Mouse (Mus musculus) layer of hippocampus, adult 18-20 months (tissue): ENCODE measurements around the gene Dab2ip. TPM values are rescaled to one million over a fixed set of nuclear protein-coding genes. Genes with fewer than 3 reads are reported as not detected.

Source experiments
- DNase-seq, 2 experiments: peaks; one replicate each; pipeline ENCODE4 v3.0.0; 2022; ENCODE audit warnings: low spot score in 2 of 2
- total RNA-seq, 2 experiments: library from RNA; stranded (reverse); gene quantifications; 2 replicates each; pipeline ENCODE4 v1.2.3; 2021

Gene Dab2ip
- total RNA-seq, 2 experiments from 2014 or later: 108 to 109 TPM

DNA sequence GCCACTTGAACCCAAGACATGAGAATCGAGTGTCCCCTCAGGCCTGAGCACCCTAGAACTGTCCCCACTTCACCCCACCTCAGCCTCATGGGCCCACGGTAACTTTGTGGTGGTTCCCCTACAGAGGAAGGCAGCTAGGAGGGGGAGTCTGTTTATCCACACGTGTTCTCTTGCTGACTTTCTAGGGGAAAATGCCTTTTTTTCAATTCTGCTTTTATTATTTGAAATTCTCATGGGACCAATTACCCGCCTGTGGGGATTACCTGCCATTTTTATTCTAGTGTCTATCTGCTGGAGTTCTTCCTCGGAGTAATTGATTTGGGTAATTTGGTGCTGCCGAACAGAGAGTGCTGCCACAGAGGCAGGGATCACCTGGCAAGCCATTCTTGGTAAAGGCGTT, 35.8 kb downstream of the Dab2ip start:
- no peak for DNase-seq

GRCm38 (mm10) chr2:35595102-35595501, 37.0 kb downstream of the Dab2ip start:
- no peak for DNase-seq

- DNase-seq: no peak
These were observed 37.7 kb downstream of the Dab2ip start for GRCm38 (mm10) chr2:35595718-35596117.

- DNase-seq: no peak
These were observed 38.7 kb downstream of the Dab2ip start for GRCm38 (mm10) chr2:35596796-35597195.

- no peak for DNase-seq
These were observed 40.8 kb downstream of the Dab2ip start for GRCm38 (mm10) chr2:35598819-35599218.

GRCm38 (mm10) chr2:35601665-35602064, 43.6 kb downstream of the Dab2ip start:
- no peak for DNase-seq

- DNase-seq: no peak
These were observed 49.4 kb downstream of the Dab2ip start for GRCm38 (mm10) chr2:35607476-35607875.

DNA sequence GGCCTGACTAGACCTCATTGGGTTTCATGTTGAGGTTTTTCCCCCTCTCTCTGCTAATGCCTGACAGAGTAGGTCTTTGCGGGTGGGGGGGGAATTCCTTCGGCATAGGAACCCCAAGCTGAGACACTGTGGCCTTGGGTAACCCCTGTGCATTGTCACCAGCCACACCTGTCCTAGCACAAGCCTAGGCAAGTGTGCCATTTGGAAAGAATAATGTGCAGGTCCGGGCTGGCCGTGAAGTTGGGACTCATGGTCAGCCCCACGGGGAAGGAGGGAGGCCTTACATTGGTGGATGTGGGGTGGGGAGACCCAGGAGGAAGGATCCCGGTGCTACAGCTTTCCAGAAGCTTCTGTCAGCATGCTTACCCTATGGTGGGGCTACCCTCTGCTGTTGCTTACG, 50.8 kb downstream of the Dab2ip start:
- no peak for DNase-seq

DNA sequence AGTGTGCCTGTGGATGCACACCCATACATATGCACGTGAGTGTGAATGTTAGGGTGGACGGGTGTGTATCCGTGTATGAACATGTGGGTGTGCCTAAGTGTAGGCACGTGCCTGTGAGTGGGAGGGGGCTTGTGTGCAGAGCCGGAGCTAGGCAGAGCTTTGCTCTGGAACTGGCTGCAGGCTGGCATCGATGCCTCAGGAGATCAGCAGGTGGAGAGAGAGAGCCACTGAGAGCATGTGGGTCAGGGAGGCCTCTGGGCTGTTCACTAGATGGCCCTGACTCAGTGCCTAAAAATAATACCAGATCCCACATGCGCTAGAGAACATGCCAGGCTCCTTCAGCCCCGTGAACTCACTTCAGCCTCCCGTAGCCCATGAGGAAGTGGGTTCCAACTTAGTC, 51.3 kb downstream of the Dab2ip start:
- peak in 1 of 2 experiments; percentile 51 for DNase-seq

GRCm38 (mm10) chr2:35610168-35610951, 52.3 kb downstream of the Dab2ip start:
- DNase-seq: peak; percentile 68 to 73

- peak; percentile 37 to 54 for DNase-seq
These were observed 52.9 kb downstream of the Dab2ip start for GRCm38 (mm10) chr2:35610976-35611375.

DNA sequence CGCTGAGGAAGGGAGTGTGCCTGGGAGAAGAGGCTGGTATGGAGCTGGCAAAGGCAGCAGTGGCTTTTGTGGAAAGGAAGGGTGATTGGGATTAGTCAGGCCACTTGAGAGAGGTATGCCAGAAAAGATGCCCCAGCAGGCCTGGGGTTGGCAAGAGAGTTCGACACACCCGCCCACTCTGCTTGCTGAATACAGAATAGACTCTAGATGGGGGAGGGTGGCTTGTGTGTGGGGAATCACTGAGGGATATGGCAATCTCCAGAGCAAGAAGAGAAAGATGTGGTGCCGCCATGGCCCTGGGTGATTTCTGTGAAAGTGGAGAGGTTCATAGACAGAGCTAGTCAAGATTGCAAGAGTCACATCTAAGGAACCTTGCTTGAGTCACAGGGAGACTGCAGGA, 53.6 kb downstream of the Dab2ip start:
- no peak for DNase-seq

DNA sequence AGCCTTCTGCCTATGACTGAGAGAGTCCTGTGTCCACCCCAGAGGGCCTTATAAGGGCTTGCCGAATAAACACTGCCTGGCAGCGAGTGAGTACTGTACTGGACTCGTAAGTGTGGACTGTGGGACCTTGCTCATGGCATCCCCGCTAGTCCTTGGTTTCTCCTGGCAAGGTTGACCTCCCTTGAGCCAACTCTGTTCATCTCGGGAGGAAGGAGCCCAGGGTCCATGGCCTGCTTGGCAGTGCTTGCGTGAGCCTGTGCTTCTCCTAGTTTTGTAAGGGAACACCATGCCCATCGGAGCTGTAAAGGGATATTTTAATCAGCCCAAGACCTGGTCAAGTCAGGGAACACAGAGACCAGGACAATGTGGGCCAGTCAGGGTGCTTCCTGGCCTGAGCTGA, 54.2 kb downstream of the Dab2ip start:
- DNase-seq: no peak

GRCm38 (mm10) chr2:35613946-35614353, 55.9 kb downstream of the Dab2ip start:
- no peak for DNase-seq

DNA sequence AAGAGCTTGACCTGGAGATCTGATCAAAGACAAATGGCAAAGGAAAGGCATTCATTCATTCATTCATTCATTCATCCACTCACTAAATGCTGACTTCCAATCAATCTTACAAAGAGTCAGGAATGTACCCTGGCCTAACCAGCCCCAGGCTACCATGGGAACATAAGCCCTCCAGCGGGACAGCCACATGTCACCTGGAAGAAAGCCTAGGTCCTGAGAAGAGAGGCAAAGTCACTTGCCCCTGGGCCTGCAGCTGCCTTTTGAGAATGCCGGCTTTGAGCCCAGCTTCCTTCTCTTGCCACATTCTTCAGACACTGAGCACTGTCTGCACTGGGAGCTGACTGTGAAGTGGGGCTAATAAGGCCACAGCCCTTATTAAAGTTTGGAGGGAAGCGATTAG, 56.3 kb downstream of the Dab2ip start:
- no peak for DNase-seq

DNA sequence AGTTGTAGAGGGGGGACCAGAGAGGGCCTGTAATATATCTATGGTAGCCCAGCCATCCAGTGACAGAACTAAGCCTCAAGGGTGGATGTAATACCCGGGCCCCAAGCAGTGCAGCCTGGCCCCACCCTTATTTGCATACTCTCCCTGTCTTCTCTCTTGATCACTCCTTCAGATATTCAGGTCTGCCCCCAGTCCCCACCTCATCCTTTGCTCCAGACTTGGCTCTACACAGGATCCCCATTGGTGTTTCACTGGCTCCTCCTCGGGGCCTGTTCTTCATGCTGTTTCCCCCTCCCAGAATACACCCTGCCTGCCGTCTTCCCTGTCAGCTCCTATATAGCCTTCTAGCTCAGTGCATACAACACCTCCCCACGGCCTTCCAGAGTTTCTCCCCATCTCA, 57.3 kb downstream of the Dab2ip start:
- no peak for DNase-seq

DNA sequence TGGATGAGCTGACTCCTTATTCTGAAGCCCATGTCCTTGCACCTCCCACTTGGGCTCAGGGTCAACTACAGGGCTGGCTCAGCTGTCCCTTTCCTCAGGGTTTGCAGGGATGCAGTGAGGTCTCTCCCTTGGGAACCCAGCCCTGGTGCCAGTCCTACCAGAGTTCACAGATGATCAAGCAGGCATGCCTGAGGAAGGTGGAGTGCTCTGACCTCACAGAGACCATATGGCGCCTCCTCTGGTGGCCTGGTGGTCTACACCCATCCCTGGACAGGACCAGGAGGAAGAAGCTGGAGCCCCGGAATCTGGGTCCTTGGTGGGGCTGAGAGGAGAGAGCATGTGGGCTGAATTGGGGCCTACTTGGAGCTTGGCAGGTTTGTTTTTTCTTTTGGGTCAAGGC, 57.9 kb downstream of the Dab2ip start:
- DNase-seq: no peak

DNA sequence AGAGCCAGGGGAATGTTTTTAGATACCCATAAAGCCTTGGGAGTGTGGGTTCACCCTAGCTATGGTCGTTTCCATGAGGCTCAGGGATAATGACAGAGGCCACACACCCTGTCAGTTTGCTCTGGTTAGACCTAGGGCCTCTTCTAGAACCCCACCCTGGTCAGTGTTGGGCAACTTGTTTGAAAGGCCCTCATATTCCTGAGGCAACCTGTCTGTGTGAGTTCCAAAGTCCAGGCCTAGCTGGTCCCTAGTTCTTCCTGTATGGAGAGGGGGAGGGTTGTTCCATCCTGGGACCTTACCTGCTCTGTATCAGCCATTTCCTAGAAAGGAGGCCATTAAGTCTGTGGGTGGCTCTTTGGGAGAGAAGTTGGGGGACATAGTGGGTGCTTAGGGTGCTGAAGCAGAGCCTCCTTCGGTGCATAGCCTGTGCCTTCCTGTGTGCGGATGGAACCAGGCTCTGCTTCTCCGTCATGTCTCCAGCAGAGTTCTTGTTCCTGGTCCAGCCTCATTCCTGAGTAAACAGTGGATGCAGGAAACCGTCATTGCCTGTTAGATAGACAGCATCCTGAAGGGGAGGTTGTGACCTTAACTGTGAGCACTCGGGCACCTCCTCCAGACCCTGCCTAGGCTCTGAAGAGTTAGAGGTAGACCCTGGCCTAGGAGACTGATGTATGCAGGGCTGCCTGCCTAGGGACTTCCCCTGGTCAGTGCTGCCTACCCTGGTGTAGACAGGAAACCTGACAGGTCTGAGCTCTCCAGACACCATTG, 59.0 kb downstream of the Dab2ip start:
- no peak for DNase-seq

GRCm38 (mm10) chr2:35618981-35619380, 60.9 kb downstream of the Dab2ip start:
- DNase-seq: no peak

DNA sequence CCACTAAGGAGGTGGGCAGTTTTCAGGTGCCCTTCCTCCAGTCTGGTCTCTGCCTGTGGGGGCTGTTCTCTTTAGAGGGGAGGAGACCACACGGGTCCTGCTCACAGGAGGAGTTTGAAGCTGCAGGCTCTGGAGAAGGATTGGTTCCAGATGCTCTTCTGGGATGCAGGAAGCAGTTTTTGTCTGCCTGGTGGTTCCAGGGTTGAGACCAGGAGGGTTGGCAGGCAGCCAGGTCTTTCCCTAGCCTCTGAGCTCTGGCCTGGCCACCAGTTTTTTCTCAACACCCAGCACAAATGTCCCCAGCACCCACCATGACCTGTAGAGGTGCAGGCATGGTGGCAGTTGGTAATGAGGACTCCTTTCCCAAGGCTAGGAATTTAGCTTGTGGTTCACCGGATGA, 61.5 kb downstream of the Dab2ip start:
- DNase-seq: no peak

- no peak for DNase-seq
These were observed 62.5 kb downstream of the Dab2ip start for GRCm38 (mm10) chr2:35620364-35621224.

DNA sequence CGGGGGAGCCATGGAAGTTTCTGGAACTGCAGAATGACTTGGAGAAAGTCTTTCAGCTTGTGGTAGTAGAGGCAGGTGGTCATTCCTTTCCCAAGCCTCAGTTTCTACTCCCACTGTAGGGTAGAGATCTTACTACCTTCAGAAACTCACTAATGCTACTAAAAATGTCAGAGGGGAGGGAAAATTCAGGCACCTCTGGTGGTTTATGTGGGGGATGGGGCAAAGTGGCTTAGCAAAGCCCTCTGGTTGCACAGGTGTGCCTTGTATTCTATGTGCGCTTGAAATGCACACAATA, 63.1 kb downstream of the Dab2ip start:
- no peak for DNase-seq
